Mouse (Mus musculus): Measurements from ENCODE around the gene Olfr725. TPM values are rescaled to one million over a fixed set of nuclear protein-coding genes. Genes with fewer than 3 reads are reported as not detected.

Gene Olfr725
- not detected in 2 replicates for polyA plus RNA-seq (2012; rRNA removed)

- no peak for DNase-seq (ENCODE audit: extremely low spot score in 1 of 2, low spot score in 1 of 2)
These were observed at the start of gene Olfr725 for GRCm38 (mm10) chr14:50040275-50040674. TSS of gene Olfr725 (minus strand) at chr14:50040375.

GRCm38 (mm10) chr14:50062733-50063104, 22.5 kb upstream of the Olfr725 start:
- DNase-seq (ENCODE audit: extremely low spot score in 1 of 2, low spot score in 1 of 2): no peak

GRCm38 (mm10) chr14:50061955-50062732, 22.0 kb upstream of the Olfr725 start:
- peak; percentile 1 to 48 for DNase-seq (ENCODE audit: extremely low spot score in 1 of 2, low spot score in 1 of 2)

GRCm38 (mm10) chr14:50061590-50061954, 21.4 kb upstream of the Olfr725 start:
- DNase-seq (ENCODE audit: extremely low spot score in 1 of 2, low spot score in 1 of 2): no peak

- peak in 1 of 2 experiments; percentile 1 for DNase-seq (ENCODE audit: extremely low spot score in 1 of 2, low spot score in 1 of 2)
These were observed 21.0 kb upstream of the Olfr725 start for GRCm38 (mm10) chr14:50061179-50061578.

GRCm38 (mm10) chr14:50032041-50032440, 8.1 kb downstream of the Olfr725 start:
- DNase-seq (ENCODE audit: extremely low spot score in 1 of 2, low spot score in 1 of 2): no peak

GRCm38 (mm10) chr14:50031356-50031755, 8.8 kb downstream of the Olfr725 start:
- no peak for DNase-seq (ENCODE audit: extremely low spot score in 1 of 2, low spot score in 1 of 2)

- no peak for DNase-seq (ENCODE audit: extremely low spot score in 1 of 2, low spot score in 1 of 2)
These were observed 13.8 kb downstream of the Olfr725 start for GRCm38 (mm10) chr14:50026371-50026770.

Other genes with a start within 250 kb of the Olfr725 start
- gene Olfr722, start 138.4 kb downstream of the Olfr725 start, polyA plus RNA-seq (2012; rRNA removed): not detected in 2 replicates
- not detected in 2 replicates for gene Olfr723, start 108.6 kb downstream of the Olfr725 start, polyA plus RNA-seq (2012; rRNA removed)
- gene Olfr724, start 77.1 kb downstream of the Olfr725 start, polyA plus RNA-seq (2012; rRNA removed): not detected in 2 replicates
- 0.06 TPM in 1 of 2 replicates, not detected in the other for gene Olfr726, start 50.6 kb upstream of the Olfr725 start, polyA plus RNA-seq (2012; rRNA removed)
- gene Olfr727, start 82.8 kb upstream of the Olfr725 start, polyA plus RNA-seq (2012; rRNA removed): 0.08 TPM in 1 of 2 replicates, not detected in the other
- gene Olfr728, start 102.3 kb upstream of the Olfr725 start, polyA plus RNA-seq (2012; rRNA removed): not detected in 2 replicates
- not detected in 2 replicates for gene Olfr729, start 112.5 kb upstream of the Olfr725 start, polyA plus RNA-seq (2012; rRNA removed)
- gene Olfr730, start 147.8 kb upstream of the Olfr725 start, polyA plus RNA-seq (2012; rRNA removed): 0.02 TPM in 1 of 2 replicates, not detected in the other
- not detected in 2 replicates for gene Olfr731, start 201.5 kb upstream of the Olfr725 start, polyA plus RNA-seq (2012; rRNA removed)
- gene Olfr732, start 243.8 kb upstream of the Olfr725 start, polyA plus RNA-seq (2012; rRNA removed): not detected in 2 replicates

All from frontal cortex, adult 2 months (tissue).